Mouse (Mus musculus): ENCODE results near the gene Dctn3. TPM values are rescaled to one million over a fixed set of nuclear protein-coding genes. Genes with fewer than 3 reads are reported as not detected.
A peak's percentile ranks its signal among the peaks of the same experiment; 100 is the strongest.
"Not testable (repeated sequence)": the region's sequence is repeated elsewhere in the genome, so short reads cannot be mapped to it uniquely, and the experiment has no call there.

The Dctn3 gene
- polyA plus RNA-seq, 1 experiment from 2014 or later: 274 TPM

- H3K9ac ChIP-seq; H3K4me3 ChIP-seq (replicated peaks; ENCODE audit: low read length); H3K9me3 ChIP-seq (ENCODE audit: control insufficient read depth, low read length); H3K4me2 ChIP-seq (replicated peaks); ATAC-seq (ENCODE audit: low FRiP score); DNase-seq (ENCODE audit: low spot score); H3K27me3 ChIP-seq (ENCODE audit: control insufficient read depth, insufficient read depth, low read length); H3K4me1 ChIP-seq (replicated peaks; ENCODE audit: control insufficient read depth, insufficient read depth, low read length); H3K36me3 ChIP-seq (replicated peaks; ENCODE audit: control insufficient read depth, insufficient read depth); H3K27ac ChIP-seq: not testable (repeated sequence)
- WGBS: 4% methylated on average over 12 of the region's 15 CpGs
Measured at GRCm38 (mm10) chr4:41696452-41696851, 26.5 kb downstream of the Dctn3 start.

- 0% methylated on average over 13 of the region's 38 CpGs for WGBS
- not testable (repeated sequence) for ATAC-seq (ENCODE audit: low FRiP score); H3K4me1 ChIP-seq (replicated peaks; ENCODE audit: control insufficient read depth, insufficient read depth, low read length); H3K27ac ChIP-seq; DNase-seq (ENCODE audit: low spot score); H3K36me3 ChIP-seq (replicated peaks; ENCODE audit: control insufficient read depth, insufficient read depth); H3K27me3 ChIP-seq (ENCODE audit: control insufficient read depth, insufficient read depth, low read length); H3K9me3 ChIP-seq (ENCODE audit: control insufficient read depth, low read length); H3K9ac ChIP-seq
- H3K4me2 ChIP-seq (replicated peaks): peak overlapping the region; percentile 43
- peak overlapping the region; percentile 15 for H3K4me3 ChIP-seq (replicated peaks; ENCODE audit: low read length)
Measured at GRCm38 (mm10) chr4:41695800-41696199, 27.2 kb downstream of the Dctn3 start.

- H3K9me3 ChIP-seq (ENCODE audit: control insufficient read depth, low read length); H3K27ac ChIP-seq; H3K4me1 ChIP-seq (replicated peaks; ENCODE audit: control insufficient read depth, insufficient read depth, low read length); ATAC-seq (ENCODE audit: low FRiP score); DNase-seq (ENCODE audit: low spot score); H3K27me3 ChIP-seq (ENCODE audit: control insufficient read depth, insufficient read depth, low read length); H3K9ac ChIP-seq; H3K4me3 ChIP-seq (replicated peaks; ENCODE audit: low read length); H3K36me3 ChIP-seq (replicated peaks; ENCODE audit: control insufficient read depth, insufficient read depth): not testable (repeated sequence)
- peak overlapping the region; percentile 25 for H3K4me2 ChIP-seq (replicated peaks)
- WGBS: 7% methylated on average over 4 of the region's 4 CpGs
Measured at GRCm38 (mm10) chr4:41693511-41693910, 29.5 kb downstream of the Dctn3 start.

- no CpG with 5 or more reads among the region's 4 CpGs for WGBS
- ATAC-seq (ENCODE audit: low FRiP score); H3K27ac ChIP-seq: not testable (repeated sequence)
Measured at GRCm38 (mm10) chr4:41690014-41690413, 33.0 kb downstream of the Dctn3 start.

GRCm38 (mm10) chr4:41688562-41688961 lies 34.4 kb downstream of the Dctn3 start:
- H3K36me3 ChIP-seq (replicated peaks; ENCODE audit: control insufficient read depth, insufficient read depth); H3K27me3 ChIP-seq (ENCODE audit: control insufficient read depth, insufficient read depth, low read length); H3K9me3 ChIP-seq (ENCODE audit: control insufficient read depth, low read length); H3K4me3 ChIP-seq (replicated peaks; ENCODE audit: low read length); DNase-seq (ENCODE audit: low spot score); ATAC-seq (ENCODE audit: low FRiP score); H3K9ac ChIP-seq; H3K4me1 ChIP-seq (replicated peaks; ENCODE audit: control insufficient read depth, insufficient read depth, low read length); H3K4me2 ChIP-seq (replicated peaks): not testable (repeated sequence)
- peak overlapping the region; percentile 38; the same call in 1 of the 2 replicates for H3K27ac ChIP-seq
- 36% methylated on average over 1 of the region's 1 CpGs for WGBS

More at GRCm38 (mm10) chr4:41690014-41690413, 33.0 kb downstream of the Dctn3 start:
- not testable (repeated sequence) for H3K4me3 ChIP-seq (replicated peaks; ENCODE audit: low read length); H3K9me3 ChIP-seq (ENCODE audit: control insufficient read depth, low read length); H3K4me1 ChIP-seq (replicated peaks; ENCODE audit: control insufficient read depth, insufficient read depth, low read length); DNase-seq (ENCODE audit: low spot score); H3K9ac ChIP-seq; H3K27me3 ChIP-seq (ENCODE audit: control insufficient read depth, insufficient read depth, low read length); H3K4me2 ChIP-seq (replicated peaks); H3K36me3 ChIP-seq (replicated peaks; ENCODE audit: control insufficient read depth, insufficient read depth)

GRCm38 (mm10) chr4:41685882-41686492 lies 37.0 kb downstream of the Dctn3 start:
- H3K27ac ChIP-seq; H3K36me3 ChIP-seq (replicated peaks; ENCODE audit: control insufficient read depth, insufficient read depth); H3K27me3 ChIP-seq (ENCODE audit: control insufficient read depth, insufficient read depth, low read length); H3K4me3 ChIP-seq (replicated peaks; ENCODE audit: low read length); H3K9me3 ChIP-seq (ENCODE audit: control insufficient read depth, low read length); H3K4me2 ChIP-seq (replicated peaks); H3K9ac ChIP-seq; ATAC-seq (ENCODE audit: low FRiP score); DNase-seq (ENCODE audit: low spot score): not testable (repeated sequence)
- 5% methylated on average over 9 of the region's 10 CpGs for WGBS
- H3K4me1 ChIP-seq (replicated peaks; ENCODE audit: control insufficient read depth, insufficient read depth, low read length): peaks cover 13% of the 10 kb centered on the region; the same call in 1 of the 2 replicates

GRCm38 (mm10) chr4:41684931-41685453 lies 38.0 kb downstream of the Dctn3 start:
- Histone ChIP-seq H3K4me2 (replicated peaks) (peak overlapping the region; percentile 42; the same call in 1 of the 2 replicates), H3K4me1 (replicated peaks; ENCODE audit: control insufficient read depth, insufficient read depth, low read length) (peaks cover 18% of the 10 kb centered on the region)
- H3K36me3 ChIP-seq (replicated peaks; ENCODE audit: control insufficient read depth, insufficient read depth); H3K27ac ChIP-seq; DNase-seq (ENCODE audit: low spot score); H3K27me3 ChIP-seq (ENCODE audit: control insufficient read depth, insufficient read depth, low read length); H3K9ac ChIP-seq; H3K4me3 ChIP-seq (replicated peaks; ENCODE audit: low read length); H3K9me3 ChIP-seq (ENCODE audit: control insufficient read depth, low read length): not testable (repeated sequence)
- WGBS: 0% methylated on average over 12 of the region's 14 CpGs
- ATAC-seq (ENCODE audit: low FRiP score): peak; percentile 5; the same call in 1 of the 2 replicates

- peak; percentile 16; the same call in 1 of the 2 replicates for ATAC-seq (ENCODE audit: low FRiP score)
- Histone ChIP-seq H3K4me1 (replicated peaks; ENCODE audit: control insufficient read depth, insufficient read depth, low read length) (peaks cover 25% of the 10 kb centered on the region), H3K27ac (peak overlapping the region; percentile 76), H3K4me2 (replicated peaks) (peak overlapping the region; percentile 42)
- not testable (repeated sequence) for H3K36me3 ChIP-seq (replicated peaks; ENCODE audit: control insufficient read depth, insufficient read depth); H3K9me3 ChIP-seq (ENCODE audit: control insufficient read depth, low read length); H3K4me3 ChIP-seq (replicated peaks; ENCODE audit: low read length); H3K9ac ChIP-seq; H3K27me3 ChIP-seq (ENCODE audit: control insufficient read depth, insufficient read depth, low read length); DNase-seq (ENCODE audit: low spot score)
- 0% methylated on average over 20 of the region's 27 CpGs for WGBS
Measured at GRCm38 (mm10) chr4:41684131-41684930, 38.6 kb downstream of the Dctn3 start.

GRCm38 (mm10) chr4:41683303-41683702 lies 39.7 kb downstream of the Dctn3 start:
- H3K9ac ChIP-seq; H3K9me3 ChIP-seq (ENCODE audit: control insufficient read depth, low read length); H3K36me3 ChIP-seq (replicated peaks; ENCODE audit: control insufficient read depth, insufficient read depth); DNase-seq (ENCODE audit: low spot score); H3K27ac ChIP-seq; H3K27me3 ChIP-seq (ENCODE audit: control insufficient read depth, insufficient read depth, low read length): not testable (repeated sequence)
- 0 out of 2 replicates have a peak, but pooled peaks have one; percentile 13 for ATAC-seq (ENCODE audit: low FRiP score)
- 0% methylated on average over 8 of the region's 27 CpGs for WGBS
- Histone ChIP-seq H3K4me2 (replicated peaks) (peak overlapping the region; percentile 45), H3K4me1 (replicated peaks; ENCODE audit: control insufficient read depth, insufficient read depth, low read length) (peaks cover 33% of the 10 kb centered on the region), H3K4me3 (replicated peaks; ENCODE audit: low read length) (0 out of 2 replicates have a peak overlapping the region, but pooled peaks have one; percentile 13)

All from hindbrain, embryonic 14.5 days (tissue).